Mouse (Mus musculus): Measurements from ENCODE around the gene Tmem128.
A peak's percentile ranks its signal among the peaks of the same experiment; 100 is the strongest.

Tmem128 gene

DNA sequence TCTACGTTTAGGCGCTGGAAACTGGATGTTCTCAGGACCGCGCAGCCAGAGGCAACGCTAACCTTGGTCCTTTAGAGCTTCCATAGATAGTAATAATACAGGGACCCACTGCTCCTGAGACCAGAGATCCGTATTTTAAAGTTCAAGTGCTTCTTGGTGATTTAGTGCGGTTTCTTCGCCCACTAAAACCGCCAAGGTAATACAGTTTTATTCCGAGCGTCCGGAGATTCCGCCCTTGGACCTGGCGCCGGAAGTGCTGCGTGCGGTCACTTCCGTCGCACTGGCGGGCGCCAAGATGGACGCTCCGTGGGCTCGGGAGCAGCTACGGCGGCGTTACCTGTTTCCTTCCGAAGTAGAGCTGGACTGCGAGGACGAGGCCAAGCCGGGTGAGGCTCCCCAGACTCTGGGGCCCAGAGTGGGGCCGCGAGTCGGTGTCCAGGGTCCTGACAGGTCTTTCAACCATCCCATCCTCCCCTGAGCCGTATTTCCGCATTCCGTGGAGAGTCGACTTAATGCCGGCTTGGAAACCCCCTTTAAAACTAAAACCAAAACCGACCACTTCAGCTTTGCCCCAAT is at the start of gene Tmem128:
Tmem128 (plus strand) TSS at position 79 of the 576 bp plus-strand sequence.
- DNase-seq: peak; percentile 77

DNA sequence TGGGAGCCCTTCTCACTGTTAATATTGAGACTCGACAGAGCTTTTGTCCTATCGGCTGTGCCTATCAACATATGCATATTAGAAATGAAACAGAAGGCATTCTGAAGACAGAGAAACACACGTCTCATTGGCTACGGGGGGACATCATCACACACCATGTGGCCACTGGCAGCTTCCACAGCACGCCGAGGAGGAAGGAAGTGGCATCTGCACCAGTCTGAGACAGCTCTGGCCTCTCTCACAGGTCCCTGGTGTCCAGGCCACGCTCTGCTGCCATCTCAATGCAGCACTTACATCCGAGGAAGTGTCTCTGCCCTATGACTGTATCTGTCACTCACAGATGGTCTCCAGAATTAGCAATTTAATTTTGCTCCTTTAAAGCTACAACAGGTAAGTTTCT is 48.3 kb upstream of the Tmem128 start:
- DNase-seq: no peak

DNA sequence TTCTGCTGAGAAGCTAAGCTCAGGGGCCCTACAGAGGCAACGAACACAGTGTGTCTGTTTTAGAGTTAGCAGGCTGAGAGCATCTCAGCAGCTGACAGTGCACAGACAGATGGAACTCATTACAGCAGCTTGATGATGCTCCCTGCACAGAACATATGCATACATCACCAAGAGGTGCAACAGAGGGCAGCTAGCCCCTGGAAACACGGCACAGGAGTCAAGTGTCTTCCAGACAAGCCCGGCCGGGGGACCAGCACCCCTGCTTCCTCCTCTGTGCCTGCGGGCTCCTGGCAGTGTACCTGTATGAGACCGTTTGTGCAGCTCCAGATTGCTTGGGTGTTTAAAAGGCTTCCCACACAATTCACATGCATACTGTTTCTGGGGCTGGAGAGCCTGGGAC is 47.0 kb upstream of the Tmem128 start:
- DNase-seq: no peak

DNA sequence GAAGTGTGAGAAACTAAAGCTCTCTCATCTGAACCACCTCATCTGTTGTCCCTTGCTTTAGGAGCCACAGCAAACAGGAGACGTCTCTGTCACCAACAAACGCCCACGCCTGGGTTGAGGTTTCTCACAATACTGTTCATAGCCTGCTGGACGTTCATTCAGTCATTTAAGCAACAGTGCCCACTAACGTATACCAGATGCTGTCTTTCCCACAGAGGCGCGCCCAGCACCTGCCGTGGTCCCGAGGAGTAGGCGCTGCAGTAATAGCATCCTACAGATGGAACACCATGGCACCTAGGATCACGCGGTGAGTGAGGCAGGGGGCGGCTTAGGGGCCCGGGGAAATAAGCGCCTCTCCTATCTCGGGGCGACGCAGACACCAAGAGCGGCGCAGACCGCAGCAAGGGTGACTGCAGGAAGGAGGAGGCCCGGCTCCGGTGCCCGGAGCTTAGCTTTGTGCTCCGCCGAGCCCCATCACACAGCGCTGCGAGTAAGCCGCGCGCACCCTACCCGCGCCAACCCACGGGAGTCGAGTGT is 40.1 kb upstream of the Tmem128 start:
- no peak for DNase-seq

DNA sequence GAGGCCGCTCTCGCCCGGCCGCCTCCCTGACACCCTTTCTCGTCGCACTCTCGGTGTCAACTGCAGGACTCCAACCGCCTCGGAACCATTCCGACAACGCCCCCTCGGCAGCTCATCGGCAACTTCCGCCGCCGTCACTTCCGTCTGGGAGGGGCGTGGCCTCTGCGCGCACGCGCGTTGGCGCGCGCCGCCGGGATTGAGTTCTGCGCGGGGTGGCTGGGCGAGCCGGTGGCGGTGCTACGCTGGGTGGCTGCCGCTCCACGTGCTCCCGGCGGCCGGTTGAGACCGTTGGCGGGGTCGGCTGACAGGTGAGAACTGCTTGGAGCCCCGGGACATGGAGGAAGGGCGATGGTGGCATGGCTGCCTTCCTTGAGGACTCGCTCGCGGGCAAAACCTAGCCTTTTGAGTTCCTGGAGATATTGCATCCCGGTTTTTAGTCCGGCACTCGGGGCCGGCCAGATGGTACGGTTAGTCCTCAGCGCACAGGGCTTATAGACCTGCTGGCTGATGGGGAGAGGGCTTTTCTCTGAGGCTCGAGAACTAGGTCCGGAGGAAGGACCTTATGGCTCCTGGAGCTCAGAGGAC is 39.6 kb upstream of the Tmem128 start, which contains the start of the genes Zbtb49 and Lyar:
Zbtb49 (minus strand) TSS at position 130 of the 585 bp plus-strand sequence.
Lyar (plus strand) TSS at position 143 of the 585 bp plus-strand sequence.
- peak; percentile 95 for DNase-seq

DNA sequence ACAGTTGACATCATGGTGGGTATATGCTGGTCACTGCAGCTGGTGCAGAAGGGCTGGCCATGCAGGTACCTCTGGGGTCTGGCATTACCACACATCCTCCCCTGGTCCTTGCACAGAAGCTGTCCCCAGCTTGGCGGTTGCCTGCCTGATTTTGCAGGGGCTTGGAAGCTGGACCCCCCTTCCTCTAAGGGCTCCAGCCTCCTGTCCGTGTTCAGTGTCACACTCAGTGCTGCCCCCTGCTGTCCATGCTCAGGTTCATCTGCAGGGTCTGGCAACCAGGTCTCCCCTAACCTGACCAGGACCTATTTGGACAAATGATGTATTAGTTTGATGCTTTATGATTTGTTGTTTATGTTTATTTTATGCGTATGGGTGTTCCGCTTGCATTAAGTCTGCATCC is 24.6 kb upstream of the Tmem128 start:
- DNase-seq: peak; percentile 27

DNA sequence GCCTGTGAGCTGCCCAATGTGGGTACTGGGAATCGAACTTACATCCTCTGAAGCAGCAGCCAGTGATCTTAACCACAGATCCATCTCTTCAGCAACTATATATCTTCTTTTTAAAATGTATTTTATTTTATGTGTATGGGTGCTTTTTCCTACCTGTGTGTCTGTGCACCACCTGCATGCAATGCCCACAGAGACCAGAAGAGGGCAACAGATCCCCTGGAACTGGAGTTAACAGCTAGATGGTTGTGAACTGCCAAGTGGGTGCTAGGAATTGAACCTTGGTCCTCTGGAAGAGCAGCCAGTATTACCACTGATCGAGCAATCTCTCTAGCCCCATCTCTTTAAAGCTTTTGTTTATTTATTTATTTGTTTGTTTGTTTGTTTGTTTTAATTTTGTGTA is 23.4 kb upstream of the Tmem128 start:
- no peak for DNase-seq

DNA sequence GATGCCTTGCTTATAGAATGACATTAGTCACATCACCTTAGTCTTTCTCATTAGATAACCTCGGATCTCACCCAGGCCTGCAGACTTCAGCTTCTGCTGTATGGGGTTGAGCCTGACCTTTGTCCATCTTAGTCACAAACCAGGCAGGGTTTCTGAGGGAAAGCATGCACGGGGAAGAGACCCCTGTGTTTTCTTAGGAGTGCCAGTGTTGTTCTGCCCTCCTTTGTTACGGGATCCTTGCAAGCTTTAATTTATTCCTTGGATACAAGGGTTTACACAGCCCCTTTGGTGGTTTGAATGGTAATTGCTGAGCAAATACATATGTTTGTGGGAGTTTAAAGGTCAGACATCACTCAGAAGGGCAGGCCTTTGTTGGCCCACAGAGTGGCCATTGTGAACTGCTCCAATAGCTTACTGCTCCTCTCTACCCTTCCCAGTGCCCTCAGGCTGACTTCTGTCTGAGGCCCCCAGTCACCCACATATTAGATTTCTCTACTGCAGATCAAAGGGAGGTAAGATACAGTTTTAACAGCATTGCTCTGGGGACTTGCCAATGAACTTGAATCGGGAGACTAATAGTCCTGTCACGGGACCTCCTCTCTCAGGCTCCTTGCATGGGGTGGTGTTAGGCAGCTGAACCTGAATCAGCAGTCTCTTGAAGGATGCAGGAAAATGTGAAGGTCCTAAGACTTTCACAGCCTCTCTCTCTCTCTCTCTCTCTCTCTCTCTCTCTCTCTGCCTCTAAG is 19.1 kb upstream of the Tmem128 start:
- no peak for DNase-seq

DNA sequence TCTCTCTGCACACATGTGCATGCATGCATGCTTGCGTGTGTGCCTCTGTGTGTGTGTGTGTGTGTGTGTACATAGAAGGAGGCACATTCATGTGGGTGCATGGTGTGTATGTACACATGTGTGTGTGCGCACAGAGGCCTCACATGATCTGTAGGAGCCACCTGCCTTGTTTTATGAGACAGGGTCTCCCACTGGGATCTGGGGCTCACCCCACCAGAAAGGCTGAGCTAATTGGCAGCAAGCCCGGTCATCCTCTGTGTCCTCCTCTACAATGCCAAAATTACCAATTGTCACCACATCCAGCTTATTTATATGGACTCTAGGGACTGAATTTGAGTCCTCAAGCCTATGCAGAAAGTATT is 18.5 kb upstream of the Tmem128 start:
- DNase-seq: no peak

DNA sequence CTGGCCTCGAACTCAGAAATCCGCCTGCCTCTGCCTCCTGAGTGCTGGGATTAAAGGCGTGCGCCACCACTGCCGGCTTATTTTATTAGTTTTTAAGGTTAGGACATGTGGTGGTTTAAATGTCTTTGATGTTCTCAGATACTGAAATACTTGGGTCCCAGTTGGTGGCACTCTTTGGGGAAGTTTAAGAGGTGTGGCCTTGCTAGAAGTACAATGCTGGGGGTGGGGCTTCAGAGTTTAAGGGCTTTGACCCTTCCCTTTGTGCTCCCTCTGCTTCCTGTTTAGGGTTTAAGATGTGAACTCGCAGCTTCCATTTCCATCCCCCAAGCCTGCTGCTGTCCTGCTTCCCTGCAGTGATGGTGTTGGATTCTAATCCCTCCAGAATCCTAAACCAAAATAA is 18.0 kb upstream of the Tmem128 start:
- no peak for DNase-seq

DNA sequence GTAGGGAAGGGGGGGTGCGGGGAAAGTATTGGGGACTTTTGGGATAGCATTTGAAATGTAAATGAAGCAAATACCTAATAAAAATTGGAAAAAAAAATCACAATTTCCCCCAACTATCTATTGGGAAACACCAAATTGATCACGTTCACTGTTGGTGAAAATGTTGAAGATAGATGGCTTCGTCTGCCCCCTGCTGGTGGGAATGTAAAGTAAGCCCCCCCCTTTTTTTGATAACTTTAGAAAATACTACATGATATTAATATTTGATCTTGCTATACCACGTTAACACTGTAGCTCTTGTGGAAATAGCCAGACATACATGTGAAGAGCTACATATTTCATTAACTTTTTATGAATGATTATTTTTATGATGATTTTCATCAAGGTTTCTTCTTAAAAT is 4.8 kb upstream of the Tmem128 start:
- DNase-seq: no peak

DNA sequence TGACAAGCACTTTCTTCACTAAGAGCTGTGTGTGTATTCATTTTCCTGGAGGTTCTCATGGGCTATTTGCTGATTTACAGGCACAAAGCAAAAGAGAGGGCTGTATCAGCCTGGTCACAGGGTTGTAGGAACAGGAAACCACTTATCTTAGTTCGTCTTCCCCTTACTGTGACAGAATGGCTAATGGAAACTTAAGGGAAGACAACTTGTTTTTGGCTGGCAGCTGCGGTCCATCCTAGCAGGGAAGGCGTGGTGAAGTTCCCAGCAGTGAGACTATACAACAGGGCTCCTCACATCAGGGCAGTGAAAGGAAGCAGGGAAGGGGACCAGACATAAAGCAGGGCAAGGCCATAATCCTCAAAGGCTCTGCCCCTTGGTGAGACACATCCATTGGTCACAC is 4.3 kb upstream of the Tmem128 start:
- DNase-seq: no peak

DNA sequence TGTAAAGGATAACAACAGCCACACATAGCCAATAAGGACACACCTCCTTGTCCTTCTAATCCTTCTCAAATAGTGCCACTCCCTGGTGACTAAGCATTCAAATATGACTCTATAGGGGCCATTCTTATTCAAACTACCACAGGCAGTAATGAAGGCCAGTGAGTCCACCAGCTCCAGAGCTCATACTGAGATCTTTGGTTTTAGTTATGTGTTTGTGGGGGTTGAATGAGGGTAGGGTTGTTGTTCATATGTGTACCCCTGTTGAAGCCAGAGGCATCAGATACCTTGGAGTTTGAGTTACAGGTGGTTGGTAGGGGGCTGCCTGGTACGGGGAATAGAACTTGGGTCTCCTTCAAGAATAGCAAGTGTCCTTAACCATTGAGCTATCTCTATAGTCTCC is 3.4 kb upstream of the Tmem128 start:
- no peak for DNase-seq

DNA sequence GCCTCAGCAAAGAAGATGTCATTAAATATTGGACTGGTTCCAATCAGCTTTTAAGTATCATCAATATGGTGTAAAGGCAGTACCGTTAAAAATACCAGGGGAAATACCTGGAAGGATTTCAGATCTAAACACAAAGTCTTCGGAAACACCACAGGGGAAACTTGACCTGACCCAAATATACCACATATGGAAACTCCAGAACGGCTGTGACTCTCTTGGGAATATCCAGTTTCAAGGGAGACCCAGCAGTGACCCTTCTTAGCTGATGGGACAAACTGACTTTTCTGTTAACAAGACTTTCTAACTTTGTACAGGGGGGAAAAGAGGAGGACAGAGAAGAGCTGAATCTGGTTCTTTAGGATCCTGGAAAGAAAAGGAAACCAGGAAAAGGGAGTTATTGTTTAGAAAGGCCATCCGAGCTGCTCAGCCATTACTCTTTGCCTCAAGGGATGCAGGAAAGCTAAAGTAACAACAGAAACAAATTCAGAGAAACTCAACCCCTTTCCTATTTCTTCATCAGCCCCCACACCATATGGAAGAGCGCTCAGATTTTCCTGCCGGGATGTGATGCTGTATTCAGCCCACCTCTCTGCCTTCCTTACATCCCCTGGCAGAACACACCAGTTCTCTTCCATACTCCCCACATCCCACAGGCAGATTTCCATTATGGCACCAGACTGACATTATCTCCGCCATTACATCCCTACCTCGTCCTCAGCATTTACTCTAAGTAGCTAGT is 1.8 kb upstream of the Tmem128 start:
- DNase-seq: no peak

DNA sequence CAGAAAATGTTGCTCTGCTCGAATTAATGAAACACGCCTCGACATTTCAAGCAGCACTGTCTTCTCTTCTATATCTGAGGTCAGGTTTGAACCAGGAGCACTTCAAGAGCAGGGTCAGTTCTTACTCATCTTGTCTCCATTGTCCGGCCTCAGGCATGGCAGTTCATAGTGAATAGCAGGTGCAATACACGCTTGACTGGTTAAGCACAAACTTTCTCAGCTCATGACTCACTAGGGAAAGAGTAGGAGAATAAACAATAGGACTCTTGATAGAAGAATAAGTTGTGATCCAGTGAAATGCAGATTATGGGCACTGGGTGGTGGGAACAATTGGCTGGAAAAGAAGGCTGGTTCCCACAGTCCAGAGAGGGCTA is 1.2 kb upstream of the Tmem128 start:
- DNase-seq: no peak

DNA sequence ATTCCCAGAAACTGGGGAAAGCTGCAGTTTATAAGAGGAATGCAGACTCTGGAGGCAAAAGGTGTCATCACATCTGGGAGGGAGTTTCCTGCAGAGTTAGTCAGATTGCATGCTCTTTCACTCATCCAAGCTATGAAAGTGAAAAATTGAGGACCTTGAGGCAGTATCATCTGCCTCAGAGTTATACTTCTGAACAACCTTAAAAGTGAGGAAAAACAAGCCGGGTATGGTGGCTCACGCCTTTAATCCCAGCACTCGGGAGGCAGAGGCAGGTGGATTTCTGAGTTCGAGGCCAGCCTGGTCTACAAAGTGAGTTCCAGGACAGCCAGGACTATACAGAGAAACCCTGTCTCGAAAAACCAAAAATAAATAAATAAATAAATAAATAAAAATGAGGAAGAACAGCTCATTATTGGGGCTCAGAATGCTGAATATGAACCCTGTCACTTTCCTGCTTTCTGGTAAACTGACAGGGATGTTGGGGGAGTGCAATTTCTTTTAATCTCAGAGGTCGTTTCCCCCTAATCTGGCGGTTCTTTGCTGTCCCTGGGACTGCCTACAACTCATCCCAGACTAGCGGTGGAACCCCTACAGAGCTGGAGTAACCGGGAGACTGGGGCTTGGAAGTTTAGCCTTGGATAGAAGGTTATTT is 404 bp upstream of the Tmem128 start:
- DNase-seq: no peak

DNA sequence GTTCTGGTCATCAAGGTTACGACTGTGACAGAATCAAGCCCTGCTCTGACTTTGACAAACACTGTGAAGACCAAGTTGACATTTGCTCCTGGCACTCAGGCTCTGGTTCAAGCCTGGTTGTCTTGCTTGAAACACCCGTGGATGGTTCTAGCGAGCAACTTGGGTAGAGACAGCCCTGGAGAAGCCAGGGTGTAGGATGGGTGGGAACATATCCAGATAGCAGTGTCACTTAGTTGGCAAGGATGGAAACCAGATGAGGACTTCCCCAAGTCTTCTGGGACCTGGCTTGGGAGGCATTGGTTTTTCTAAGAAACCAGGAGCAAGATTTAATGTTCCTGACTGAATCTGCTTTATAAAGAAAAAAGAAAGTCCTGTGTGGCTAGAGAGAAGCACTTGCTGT is 11.0 kb downstream of the Tmem128 start:
- no peak for DNase-seq

DNA sequence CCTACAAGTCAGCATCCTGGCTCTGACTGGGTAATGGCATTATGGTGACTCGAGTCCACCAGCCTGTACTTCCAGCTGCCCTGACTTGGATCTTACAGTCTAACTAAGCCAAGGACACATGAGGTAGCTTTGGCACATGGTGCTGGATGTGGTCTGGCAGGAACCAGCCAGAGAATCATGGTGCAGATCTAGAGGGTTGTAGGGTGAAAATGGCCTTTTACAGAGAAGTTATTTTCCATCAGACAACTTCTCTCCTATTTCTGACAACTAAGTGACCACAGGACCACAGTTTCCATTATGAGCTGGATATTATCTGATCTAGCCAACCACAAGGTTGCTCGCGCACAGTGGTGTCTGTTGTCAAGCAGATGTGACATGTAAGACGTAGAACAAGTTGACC is 13.8 kb downstream of the Tmem128 start:
- DNase-seq: no peak

DNA sequence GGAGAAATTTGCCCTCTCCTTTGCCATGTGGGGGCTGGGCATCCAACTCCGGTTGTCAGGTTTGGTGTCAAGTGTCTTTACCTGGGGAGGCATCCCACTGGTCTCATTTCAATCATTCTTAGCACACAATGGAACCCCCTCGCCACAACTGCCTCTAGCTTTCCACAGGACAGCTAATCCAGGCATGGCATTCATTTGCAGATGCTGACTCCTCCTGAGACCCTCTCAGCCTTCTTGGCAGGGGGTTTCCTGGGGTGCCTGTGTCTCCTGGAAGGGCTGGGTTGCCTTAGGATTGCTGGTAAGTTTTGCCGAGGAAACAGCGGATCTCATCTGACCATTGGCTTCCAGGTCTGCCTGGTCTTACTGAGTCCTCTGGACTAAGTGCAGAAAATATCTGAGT is 15.8 kb downstream of the Tmem128 start, which contains the start of gene Otop1:
Otop1 (plus strand) TSS at position 202 of the 400 bp plus-strand sequence.
- DNase-seq: no peak

DNA sequence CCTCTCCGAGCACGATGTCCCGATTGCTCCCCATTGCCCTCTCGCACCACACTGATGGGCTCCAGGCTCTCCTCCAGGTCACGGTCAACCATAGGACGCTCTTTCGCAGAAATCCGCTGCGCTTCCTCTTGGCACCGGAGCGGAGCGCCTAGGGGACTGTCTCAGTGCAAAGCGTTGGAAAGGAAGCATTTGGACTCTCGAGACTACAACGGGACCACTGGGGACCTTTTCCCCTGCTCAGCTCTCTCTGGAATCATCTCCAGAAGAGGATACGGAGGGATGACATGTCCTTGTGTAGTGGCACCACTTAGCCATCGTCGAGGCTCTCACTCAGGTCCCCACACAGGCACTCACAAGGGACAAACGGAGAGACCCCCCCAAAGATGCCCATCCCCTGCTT is 16.5 kb downstream of the Tmem128 start:
- no peak for DNase-seq

DNA sequence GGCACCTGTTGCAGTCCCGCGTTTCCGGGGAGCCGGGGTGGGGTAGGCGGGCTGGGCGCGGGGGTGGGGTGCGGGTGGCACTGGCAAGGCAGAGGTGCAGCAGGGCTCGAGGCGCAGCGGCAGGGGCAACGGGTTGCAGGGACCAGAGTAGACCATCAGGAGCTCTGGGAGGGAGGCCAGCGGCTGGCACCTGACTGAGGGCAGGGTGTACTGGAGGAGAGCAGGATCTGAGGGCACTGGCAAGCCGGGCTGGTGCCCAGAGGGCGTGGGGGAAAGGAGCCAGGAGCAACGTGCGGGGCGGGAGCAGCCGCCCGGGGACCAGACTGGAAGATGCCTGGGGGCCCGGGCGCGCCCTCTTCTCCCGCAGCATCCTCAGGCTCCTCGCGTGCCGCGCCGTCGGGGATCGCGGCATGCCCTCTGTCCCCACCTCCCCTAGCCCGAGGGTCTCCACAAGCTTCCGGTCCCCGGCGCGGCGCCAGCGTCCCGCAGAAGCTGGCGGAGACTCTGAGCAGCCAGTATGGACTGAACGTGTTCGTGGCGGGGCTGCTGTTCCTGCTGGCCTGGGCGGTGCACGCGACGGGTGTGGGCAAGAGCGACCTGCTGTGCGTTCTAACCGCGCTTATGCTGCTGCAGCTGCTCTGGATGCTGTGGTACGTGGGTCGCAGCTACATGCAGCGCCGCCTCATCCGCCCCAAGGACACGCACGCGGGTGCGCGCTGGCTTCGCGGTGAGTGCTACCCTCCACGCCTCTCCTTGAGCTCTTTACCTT is 17.3 kb downstream of the Tmem128 start:
- no peak for DNase-seq

All from kidney, postnatal 14 days (tissue).